Mouse (Mus musculus) MEL (cell line): Measurements from ENCODE around the gene Mob3b. TPM values are rescaled to one million over a fixed set of nuclear protein-coding genes. Genes with fewer than 3 reads are reported as not detected.
A peak's percentile ranks its signal among the peaks of the same experiment; 100 is the strongest.

ENCODE experiments used
- DNase-seq: peaks from one replicate; pipeline ENCODE4 v3.0.0; 2011; ENCODE audit warnings: low read depth, low spot score
- H3K27ac ChIP-seq: 2 replicates; pipeline ENCODE4 v1.5.1; 2012; ENCODE audit warnings: low read depth, mild to moderate bottlenecking, control low read depth, low read length, moderate library complexity; ENCODE audit not compliant: control insufficient read depth
- H3K27me3 ChIP-seq, 2 experiments: fragments of 150-350 bp in 1 of 2; sonication (generic) in 1 of 2; 2 replicates each; pipeline ENCODE4 v1.6.1; 2012; ENCODE audit warnings: low read length in 2 of 2, mild to moderate bottlenecking in 2 of 2, improper control_type of control experiment in 1 of 2, moderate library complexity in 1 of 2; ENCODE audit not compliant: insufficient read depth in 2 of 2, control insufficient read depth in 1 of 2
- H3K36me3 ChIP-seq, 2 experiments: 2 replicates each; pipeline ENCODE4 v1.6.1; 2012 to 2014; ENCODE audit warnings: low read length in 2 of 2, improper control_type of control experiment in 1 of 2, inconsistent platforms in 1 of 2, mild to moderate bottlenecking in 1 of 2; ENCODE audit not compliant: insufficient read depth in 2 of 2, control insufficient read depth in 1 of 2
- H3K4me1 ChIP-seq, 2 experiments: fragments of 150-350 bp in 1 of 2; sonication (generic) in 1 of 2; 2 replicates each; pipeline ENCODE4 v1.6.1; 2012; ENCODE audit warnings: low read length in 2 of 2, improper control_type of control experiment in 1 of 2, mild to moderate bottlenecking in 1 of 2; ENCODE audit not compliant: insufficient read depth in 2 of 2, control insufficient read depth in 1 of 2
- H3K4me3 ChIP-seq, 2 experiments: fragments of 150-350 bp in 1 of 2; sonication (generic) in 1 of 2; 2 replicates each; pipeline ENCODE4 v1.5.1; 2012; ENCODE audit warnings: low read depth in 2 of 2, low read length in 2 of 2, mild to moderate bottlenecking in 2 of 2, moderate library complexity in 2 of 2, control low read depth in 1 of 2, improper control_type of control experiment in 1 of 2; ENCODE audit not compliant: control insufficient read depth in 1 of 2, insufficient read depth in 1 of 2
- H3K79me2 ChIP-seq: 2 replicates; pipeline ENCODE4 v1.6.1; 2012; ENCODE audit warnings: mild to moderate bottlenecking, low read length, moderate library complexity; ENCODE audit not compliant: control insufficient read depth, poor library complexity, insufficient read depth
- H3K9ac ChIP-seq: 2 replicates; pipeline ENCODE4 v1.6.1; 2012; ENCODE audit warnings: low read depth, mild to moderate bottlenecking, control low read depth, low read length, moderate library complexity; ENCODE audit not compliant: control insufficient read depth, poor library complexity, severe bottlenecking
- H3K9me3 ChIP-seq: fragments of 150-350 bp; sonication (generic); replicated peaks from 2 replicates; pipeline ENCODE4 v1.6.1; 2012; ENCODE audit warnings: mild to moderate bottlenecking, low read length, improper control_type of control experiment, moderate library complexity; ENCODE audit not compliant: insufficient read depth
- BHLHE40 ChIP-seq: IDR thresholded peaks from 2 replicates; pipeline ENCODE4 v1.6.1; 2012; ENCODE audit warnings: low read depth, mild to moderate bottlenecking, inconsistent platforms, low read length, improper control_type of control experiment, borderline replicate concordance
- CHD1 ChIP-seq: IDR thresholded peaks from 2 replicates; pipeline ENCODE4 v1.6.1; 2012; ENCODE audit warnings: low read depth, mild to moderate bottlenecking, inconsistent platforms, low read length, improper control_type of control experiment
- E2F4 ChIP-seq: IDR thresholded peaks from 2 replicates; pipeline ENCODE4 v1.6.1; 2011; ENCODE audit warnings: low read depth, low read length, improper control_type of control experiment, borderline replicate concordance
- EP300 ChIP-seq, 2 experiments: IDR thresholded peaks; 2 replicates each; pipeline ENCODE4 v1.6.1; 2011; ENCODE audit warnings: improper control_type of control experiment in 2 of 2, low read length in 2 of 2, low read depth in 1 of 2, mild to moderate bottlenecking in 1 of 2
- GATA1 ChIP-seq: IDR thresholded peaks from 2 replicates; pipeline ENCODE4 v1.6.1; 2011; ENCODE audit warnings: low read depth, low read length, improper control_type of control experiment
- HCFC1 ChIP-seq: IDR thresholded peaks from 2 replicates; pipeline ENCODE4 v1.6.1; 2012; ENCODE audit warnings: low read depth, mild to moderate bottlenecking, inconsistent platforms, low read length, improper control_type of control experiment, moderate library complexity
- JUND ChIP-seq: IDR thresholded peaks from 2 replicates; pipeline ENCODE4 v1.6.1; 2011; ENCODE audit warnings: low read depth, mild to moderate bottlenecking, improper control_type of control experiment, low read length
- MYB ChIP-seq: IDR thresholded peaks from 2 replicates; pipeline ENCODE4 v1.6.1; 2011; ENCODE audit warnings: mild to moderate bottlenecking, low read depth, low read length, improper control_type of control experiment
- SIN3A ChIP-seq: IDR thresholded peaks from 2 replicates; pipeline ENCODE4 v1.6.1; 2012; ENCODE audit warnings: low read length, improper control_type of control experiment, inconsistent platforms
- SMC3 ChIP-seq: IDR thresholded peaks from 2 replicates; pipeline ENCODE4 v1.6.1; 2011; ENCODE audit warnings: low read depth, low read length, improper control_type of control experiment
- TAL1 ChIP-seq: IDR thresholded peaks from 2 replicates; pipeline ENCODE4 v1.6.1; 2012; ENCODE audit warnings: mild to moderate bottlenecking, inconsistent platforms, low read length, moderate library complexity, mixed read lengths
- TBP ChIP-seq: IDR thresholded peaks from 2 replicates; pipeline ENCODE4 v1.8.0; 2011; ENCODE audit warnings: low read depth, low read length, improper control_type of control experiment
- TCF12 ChIP-seq: IDR thresholded peaks from 2 replicates; pipeline ENCODE4 v1.6.1; 2014; ENCODE audit warnings: low read depth, mild to moderate bottlenecking, inconsistent platforms, low read length, improper control_type of control experiment, moderate library complexity
- USF1 ChIP-seq: IDR thresholded peaks from 2 replicates; pipeline ENCODE4 v1.6.1; 2014; ENCODE audit warnings: low read depth, mild to moderate bottlenecking, inconsistent platforms, low read length, improper control_type of control experiment, moderate library complexity
- ZC3H11A ChIP-seq: IDR thresholded peaks from 2 replicates; pipeline ENCODE4 v1.6.1; 2012; ENCODE audit warnings: low read depth, mild to moderate bottlenecking, inconsistent platforms, low read length, improper control_type of control experiment
- ZKSCAN1 ChIP-seq: IDR thresholded peaks from 2 replicates; pipeline ENCODE4 v1.6.1; 2012; ENCODE audit warnings: low read depth, mild to moderate bottlenecking, inconsistent platforms, low read length, improper control_type of control experiment, moderate library complexity
- ZMIZ1 ChIP-seq: IDR thresholded peaks from 2 replicates; pipeline ENCODE4 v1.6.1; 2012; ENCODE audit warnings: low read depth, mild to moderate bottlenecking, inconsistent platforms, low read length, improper control_type of control experiment, moderate library complexity
- ZNF384 ChIP-seq: IDR thresholded peaks from 2 replicates; pipeline ENCODE4 v1.6.1; 2012; ENCODE audit warnings: low read depth, mild to moderate bottlenecking, inconsistent platforms, low read length, improper control_type of control experiment
- polyA plus RNA-seq, 2 experiments: library from polyadenylated mRNA; stranded (reverse) in 1 of 2; unstranded in 1 of 2; fragments of >175 nt in 1 of 2; fragments of >200 nt in 1 of 2; gene quantifications; 2 replicates each; pipeline versions ENCODE4 v1.2.1 to v1.2.4; 2012; ENCODE audit warnings: low replicate concordance in 2 of 2, low read depth in 1 of 2; ENCODE audit not compliant: insufficient read length in 2 of 2, insufficient read depth in 1 of 2, missing spikeins in 1 of 2
- total RNA-seq: library from RNA; depleted of rRNA; stranded (reverse); fragments of 300-350 nt; gene quantifications from 2 replicates; pipeline ENCODE4 v1.2.3, GENCODE M21; 2012

Gene Mob3b
- total and polyA plus RNA-seq, 3 experiments = 3.8 to 4.2 TPM; not detected in 1

GRCm38 (mm10) chr4:35138077-35138476, 19.2 kb downstream of the Mob3b start:
- H3K4me3 ChIP-seq = no peak overlapping the region
- peaks cover 0 to 26% of the 10 kb centered on the region in 2 experiments; a peak in 2 of 4 replicates for H3K36me3 ChIP-seq
- no peaks in the 10 kb centered on the region for H3K79me2 ChIP-seq
- DNase-seq = peak; percentile 24
- H3K9me3 ChIP-seq = no peaks in the 10 kb centered on the region
- H3K27ac ChIP-seq = no peak overlapping the region
- H3K9ac ChIP-seq = no peak overlapping the region
- no peaks in the 10 kb centered on the region for H3K27me3 ChIP-seq
- TF ChIP-seq ZKSCAN1 (no peak), SMC3 (no peak), JUND (no peak), ZNF384 (no peak), ZC3H11A (no peak), USF1 (no peak), ZMIZ1 (no peak), E2F4 (no peak), TCF12 (no peak), HCFC1 (no peak), BHLHE40 (no peak), GATA1 (no peak), TBP (no peak), CHD1 (no peak)
- peaks cover 13 to 28% of the 10 kb centered on the region in 2 experiments for H3K4me1 ChIP-seq

GRCm38 (mm10) chr4:35136996-35137395, 20.3 kb downstream of the Mob3b start:
- H3K4me1 ChIP-seq = peaks cover 13 to 28% of the 10 kb centered on the region in 2 experiments
- H3K4me3 ChIP-seq = peak overlapping the region; percentile 1 to 37; a peak in 2 of 4 replicates
- no peaks in the 10 kb centered on the region for H3K9me3 ChIP-seq
- no peak overlapping the region for H3K9ac ChIP-seq
- TF ChIP-seq MYB (no peak), CHD1 (no peak), TAL1 (peak; percentile 17; the same call in 1 of the 2 replicates), TCF12 (peak; percentile 46; the same call in 1 of the 2 replicates), SIN3A (no peak), ZC3H11A (no peak), EP300 (IDR thresholded peaks at IDR 0.05; ENCODE audit: low read depth in 1 of 2, low read length in 2 of 2) (peak; percentile 52 to 56)
- H3K36me3 ChIP-seq = peaks cover 0 to 26% of the 10 kb centered on the region in 2 experiments; a peak in 2 of 4 replicates
- H3K27me3 ChIP-seq = no peaks in the 10 kb centered on the region
- peak overlapping the region; percentile 13; the same call in 1 of the 2 replicates for H3K27ac ChIP-seq
- peak; percentile 62 for DNase-seq
- H3K79me2 ChIP-seq = no peaks in the 10 kb centered on the region
